Mouse (Mus musculus) lung, postnatal 0 days (tissue): ENCODE data around the gene Cby1. TPM values are rescaled to one million over a fixed set of nuclear protein-coding genes. Genes with fewer than 3 reads are reported as not detected.

Source experiments
- ATAC-seq: fragments of 200-750 bp; cut with Nextera tagmentation; 2 replicates; pipeline ENCODE4 v1.8.0; 2017; ENCODE audit warnings: moderate library complexity
- DNase-seq: peaks from one replicate; pipeline ENCODE4 v3.0.0-alpha.2; 2016; ENCODE audit warnings: low spot score
- H3K27ac ChIP-seq: fragments of 300-500 bp; sonication (generic); 2 replicates; pipeline ENCODE4 v1.5.1; 2014; ENCODE audit warnings: antibody characterized with exemption, mild to moderate bottlenecking, low read length, mixed read lengths
- H3K27me3 ChIP-seq: fragments of 300-500 bp; sonication (generic); replicated peaks from 2 replicates; pipeline ENCODE4 v1.6.1; 2014; ENCODE audit warnings: low read length, mixed read lengths; ENCODE audit not compliant: insufficient read depth
- H3K36me3 ChIP-seq: fragments of 300-500 bp; sonication (generic); 2 replicates; pipeline ENCODE4 v1.6.1; 2014; ENCODE audit warnings: low read length, mixed read lengths; ENCODE audit not compliant: insufficient read depth
- H3K4me1 ChIP-seq: fragments of 300-500 bp; sonication (generic); 2 replicates; pipeline ENCODE4 v1.6.1; 2014; ENCODE audit warnings: antibody characterized with exemption, low read depth, low read length, mixed read lengths; ENCODE audit not compliant: insufficient read depth
- H3K4me2 ChIP-seq: fragments of 300-500 bp; sonication (generic); replicated peaks from 2 replicates; pipeline ENCODE4 v1.6.1; 2014; ENCODE audit warnings: low read depth, mild to moderate bottlenecking, low read length, moderate library complexity, mixed read lengths
- H3K4me3 ChIP-seq: fragments of 300-500 bp; sonication (generic); 2 replicates; pipeline ENCODE4 v1.5.1; 2014; ENCODE audit warnings: low read depth, low read length
- H3K9ac ChIP-seq: fragments of 300-500 bp; sonication (generic); replicated peaks from 2 replicates; pipeline ENCODE4 v1.6.1; 2014; ENCODE audit warnings: low read depth, mild to moderate bottlenecking
- H3K9me3 ChIP-seq: fragments of 300-500 bp; sonication (generic); 2 replicates; pipeline ENCODE4 v1.6.1; 2016; ENCODE audit warnings: low read length, mixed read lengths
- CTCF ChIP-seq: IDR thresholded peaks from 2 replicates; pipeline ENCODE4 v1.5.1; 2016; ENCODE audit warnings: antibody characterized with exemption, mild to moderate bottlenecking
- EP300 ChIP-seq: IDR thresholded peaks from 2 replicates; pipeline ENCODE4 v1.6.1; 2016; ENCODE audit warnings: antibody characterized with exemption, mild to moderate bottlenecking, control low read depth
- WGBS: fragments of 180-500 bp; shearing (Covaris S2); extraction: QIAGEN DNeasy Blood & Tissue Kit; methylation state at CpG from one replicate; pipeline ENCODE4 v1.1.7; 2014; 5-methylcytosine and 5-hydroxymethylcytosine counted together
- polyA plus RNA-seq: library from polyadenylated mRNA; unstranded; fragments of >200 nt; fragmentation: Nextera tagmentation; extraction: Ambion mirVana; gene quantifications from 2 replicates; pipeline ENCODE4 v1.2.1, GENCODE M21; 2015

The Cby1 gene
- polyA plus RNA-seq, result 43.5 and 45.3 TPM in 2 replicates

DNA sequence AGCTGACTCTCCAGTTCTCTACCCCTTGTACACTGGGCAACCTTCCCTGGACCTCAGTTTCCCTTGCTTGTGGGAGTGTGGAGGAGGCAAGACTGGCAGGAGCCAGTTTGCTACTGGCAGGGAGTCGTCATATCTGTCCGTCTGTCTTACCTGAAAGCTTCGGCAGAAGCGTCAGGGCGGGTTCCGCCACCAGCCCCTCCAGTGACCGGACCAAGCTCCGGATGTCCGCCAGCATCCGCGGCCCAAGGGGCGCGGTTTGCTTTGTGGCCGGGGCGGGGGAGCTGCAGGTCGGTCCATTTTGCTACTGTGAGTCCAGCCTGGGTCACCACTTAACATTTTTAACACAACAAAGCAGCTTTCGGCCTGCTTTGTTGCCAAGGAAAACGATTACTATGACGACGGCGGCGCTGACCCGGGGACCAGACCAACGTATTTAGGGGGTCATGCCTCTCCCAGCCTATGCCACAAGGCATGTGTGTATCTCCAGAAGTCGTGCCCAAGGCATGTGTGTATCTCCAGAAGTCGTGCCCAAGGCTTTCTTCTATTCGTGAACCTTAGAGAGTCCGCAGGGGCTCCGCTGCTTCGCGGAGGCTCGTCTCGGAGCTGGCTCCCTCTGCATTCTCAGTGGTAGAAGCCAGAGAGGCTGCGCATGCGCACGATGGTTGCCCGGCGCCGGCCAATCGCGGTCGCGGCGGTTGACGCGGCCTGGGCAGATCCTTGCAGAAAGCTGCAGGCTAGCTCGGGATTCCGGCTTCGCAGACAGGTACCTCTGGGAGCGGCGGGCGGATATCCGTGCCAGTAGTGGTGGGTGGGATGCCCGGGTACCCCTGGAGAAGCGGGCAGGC lies at the start of gene Cby1, which contains the start of gene Fam227a:
Gene Cby1, plus strand, starts transcription at position 669 of the 845 bp plus-strand sequence.
Gene Fam227a, minus strand, starts transcription at position 426 of the 845 bp plus-strand sequence.
- H3K27ac ChIP-seq, result peak within 1 kb of the TSS; percentile 97
- ATAC-seq (peak; percentile 91), DNase-seq (peak; percentile 95)
- no peaks in the 10 kb centered on the region for H3K9me3 ChIP-seq
- H3K27me3 ChIP-seq, result no peaks in the 10 kb centered on the region
- no peak for TF ChIP-seq EP300
- TF ChIP-seq CTCF, result no peak
- H3K9ac ChIP-seq, result peak within 1 kb of the TSS; percentile 84
- peak within 1 kb of the TSS; percentile 65 for H3K4me3 ChIP-seq
- peak within 1 kb of the TSS; percentile 88 for H3K4me2 ChIP-seq
- WGBS, result 1% methylated on average over 55 of the region's 55 CpGs
- H3K4me1 ChIP-seq, result peaks cover 4% of the 10 kb centered on the region; the same call in 1 of the 2 replicates
- H3K36me3 ChIP-seq, result no peaks in the 10 kb centered on the region

- no peaks in the 10 kb centered on the region for H3K4me1 ChIP-seq
- no peak for DNase-seq
- no peak overlapping the region for H3K27ac ChIP-seq
- H3K36me3 ChIP-seq, result no peaks in the 10 kb centered on the region
- no peaks in the 10 kb centered on the region for H3K27me3 ChIP-seq
- no peak overlapping the region for H3K4me2 ChIP-seq
- no peak overlapping the region for H3K4me3 ChIP-seq
- H3K9me3 ChIP-seq, result no peaks in the 10 kb centered on the region
- no peak for TF ChIP-seq EP300
- no peak for TF ChIP-seq CTCF
- WGBS, result 91% methylated on average over 2 of the region's 2 CpGs
- no peak overlapping the region for H3K9ac ChIP-seq
- no peak for ATAC-seq
Observed at GRCm38 (mm10) chr15:79609226-79609625, 49.8 kb upstream of the Cby1 start.

DNA sequence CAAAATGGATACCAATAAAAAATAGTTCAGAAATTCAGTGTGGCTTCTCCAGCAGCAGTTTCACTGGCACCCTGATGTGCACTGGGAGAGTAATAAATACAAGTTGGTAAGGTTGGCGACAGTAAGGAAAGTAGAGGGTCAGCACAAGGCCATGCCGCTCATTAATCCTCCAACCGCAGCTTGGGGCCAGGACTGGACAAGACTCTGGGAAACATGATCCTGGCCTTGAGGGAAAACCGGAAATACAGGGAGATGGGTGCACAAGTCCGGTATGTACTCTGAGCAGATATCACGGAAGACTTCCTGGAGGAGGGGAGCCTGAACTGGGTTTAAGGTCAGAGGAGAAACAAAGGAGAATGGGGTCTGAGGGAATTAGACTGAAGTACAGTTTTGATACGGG lies 43.5 kb upstream of the Cby1 start:
- no peak overlapping the region for H3K9ac ChIP-seq
- TF ChIP-seq EP300, result no peak
- TF ChIP-seq CTCF, result no peak
- H3K27me3 ChIP-seq, result no peaks in the 10 kb centered on the region
- H3K27ac ChIP-seq, result no peak overlapping the region
- ATAC-seq (no peak), DNase-seq (no peak)
- no peaks in the 10 kb centered on the region for H3K9me3 ChIP-seq
- no peaks in the 10 kb centered on the region for H3K4me1 ChIP-seq
- 78% methylated on average over 7 of the region's 7 CpGs for WGBS
- no peaks in the 10 kb centered on the region for H3K36me3 ChIP-seq
- no peak overlapping the region for H3K4me2 ChIP-seq
- H3K4me3 ChIP-seq, result no peak overlapping the region

- TF ChIP-seq CTCF (no peak), EP300 (no peak)
- no peak for DNase-seq
- no peak overlapping the region for H3K4me2 ChIP-seq
- no peaks in the 10 kb centered on the region for H3K9me3 ChIP-seq
- H3K27ac ChIP-seq, result no peak overlapping the region
- H3K4me3 ChIP-seq, result no peak overlapping the region
- no peaks in the 10 kb centered on the region for H3K27me3 ChIP-seq
- 84% methylated on average over 5 of the region's 5 CpGs for whole genome bisulfite sequencing
- ATAC-seq, result no peak
- no peaks in the 10 kb centered on the region for H3K4me1 ChIP-seq
- no peak overlapping the region for H3K9ac ChIP-seq
- H3K36me3 ChIP-seq, result no peaks in the 10 kb centered on the region
Observed at GRCm38 (mm10) chr15:79616729-79617128, 42.3 kb upstream of the Cby1 start.

- H3K4me1 ChIP-seq, result no peaks in the 10 kb centered on the region
- TF ChIP-seq EP300 (no peak), CTCF (no peak)
Observed at GRCm38 (mm10) chr15:79617135-79617534, 41.9 kb upstream of the Cby1 start.

GRCm38 (mm10) chr15:79618456-79618855 lies 40.5 kb upstream of the Cby1 start:
- Histone ChIP-seq H3K9ac (no peak overlapping the region), H3K4me3 (no peak overlapping the region), H3K4me1 (no peaks in the 10 kb centered on the region), H3K4me2 (no peak overlapping the region), H3K9me3 (no peaks in the 10 kb centered on the region), H3K36me3 (0 out of 2 replicates have a peak, but pooled peaks cover 4% of the 10 kb centered on the region), H3K27ac (no peak overlapping the region), H3K27me3 (no peaks in the 10 kb centered on the region)
- TF ChIP-seq EP300, result no peak
- no peak for TF ChIP-seq CTCF
- ATAC-seq, result no peak
- WGBS, result 68% methylated on average over 7 of the region's 7 CpGs
- no peak for DNase-seq

More at GRCm38 (mm10) chr15:79617135-79617534, 41.9 kb upstream of the Cby1 start:
- H3K9ac ChIP-seq, result no peak overlapping the region
- no peak overlapping the region for H3K4me2 ChIP-seq
- no peaks in the 10 kb centered on the region for H3K27me3 ChIP-seq
- H3K27ac ChIP-seq, result no peak overlapping the region
- H3K9me3 ChIP-seq, result no peaks in the 10 kb centered on the region
- DNase-seq (no peak), ATAC-seq (no peak)
- no peaks in the 10 kb centered on the region for H3K36me3 ChIP-seq
- no peak overlapping the region for H3K4me3 ChIP-seq
- WGBS, result 82% methylated on average over 11 of the region's 11 CpGs
